Mouse (Mus musculus) 416B (cell line): Measurements from ENCODE around the gene Insl5.
A peak's percentile ranks its signal among the peaks of the same experiment; 100 is the strongest.

Experiments used
- DNase-seq: peaks from one replicate; pipeline ENCODE4 v3.0.0; 2011; ENCODE audit warnings: low read depth

Insl5 gene

DNA sequence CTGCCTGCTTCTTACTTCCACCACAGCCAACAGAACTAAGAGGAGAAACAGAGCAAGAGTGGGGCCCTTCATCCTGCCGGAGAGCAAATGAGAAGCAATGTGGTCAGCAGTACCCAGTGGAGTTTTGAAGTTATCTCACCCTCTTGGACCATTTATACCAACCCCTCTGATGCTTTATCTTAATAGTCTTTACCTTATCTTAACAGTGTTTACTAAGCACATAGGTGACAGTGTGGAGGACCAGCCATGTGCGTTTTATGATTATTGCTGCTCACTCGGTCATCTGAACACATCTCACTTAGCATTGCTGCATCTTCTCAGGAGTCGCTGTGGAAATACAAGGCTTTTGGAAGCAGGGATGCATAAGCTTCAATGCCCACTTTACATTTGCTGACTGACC lies at the start of gene Insl5:
Gene Insl5, minus strand, starts transcription at position 222 of the 400 bp plus-strand sequence.
- DNase-seq: no peak

DNA sequence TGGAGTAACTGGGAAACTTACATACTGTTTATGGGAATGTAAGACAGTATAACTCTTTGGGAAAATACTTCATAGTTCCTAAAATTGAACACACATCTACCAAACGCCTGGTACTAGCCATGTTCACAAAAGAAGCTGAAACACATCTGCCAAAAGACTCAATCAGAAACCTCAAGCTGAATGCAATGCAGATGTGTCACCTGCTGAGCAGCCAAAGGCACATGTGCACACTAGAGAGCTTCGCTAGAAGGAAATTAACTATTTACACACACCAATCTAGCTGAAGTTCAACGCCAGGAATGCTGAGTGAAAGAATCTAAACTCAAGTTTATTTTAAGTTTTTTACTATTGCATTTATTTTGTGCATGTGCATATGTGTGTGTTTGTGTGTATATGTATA lies 44.0 kb upstream of the Insl5 start:
- DNase-seq: no peak

DNA sequence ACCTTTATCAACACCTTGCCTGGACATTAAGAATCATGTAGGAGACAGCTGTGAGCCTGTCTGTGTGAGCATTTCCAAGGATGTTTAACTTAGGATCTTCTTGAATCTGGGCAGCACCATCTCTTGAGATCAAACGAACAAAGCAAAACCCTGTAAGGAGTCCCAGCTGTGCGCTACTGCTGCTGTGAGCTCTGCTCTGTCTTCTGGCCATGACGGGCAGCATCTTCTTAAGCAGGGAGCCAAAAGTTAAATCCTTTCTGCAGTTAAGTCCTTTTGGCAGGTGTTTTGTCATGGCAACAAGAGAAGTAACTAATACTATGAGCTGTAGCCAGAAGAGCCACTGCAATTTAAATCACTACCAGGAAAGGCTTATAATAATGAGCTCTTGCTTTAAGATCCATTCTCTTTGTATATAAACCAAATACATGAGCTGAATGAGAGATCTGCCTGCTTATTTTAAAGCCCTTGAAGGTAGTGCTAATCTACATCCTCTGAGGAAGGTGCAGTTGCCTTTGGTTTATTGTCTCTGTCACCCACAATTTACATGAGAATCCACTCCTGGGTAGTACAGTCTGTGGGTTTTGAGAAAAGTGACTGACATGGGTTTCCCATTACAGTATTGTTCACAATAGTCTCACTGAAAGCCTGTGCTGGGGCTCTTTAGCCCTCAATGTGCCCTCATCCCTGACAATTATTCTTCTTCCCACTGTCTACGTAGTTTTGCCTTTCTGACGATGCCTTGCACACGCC lies 41.4 kb upstream of the Insl5 start:
- no peak for DNase-seq

DNA sequence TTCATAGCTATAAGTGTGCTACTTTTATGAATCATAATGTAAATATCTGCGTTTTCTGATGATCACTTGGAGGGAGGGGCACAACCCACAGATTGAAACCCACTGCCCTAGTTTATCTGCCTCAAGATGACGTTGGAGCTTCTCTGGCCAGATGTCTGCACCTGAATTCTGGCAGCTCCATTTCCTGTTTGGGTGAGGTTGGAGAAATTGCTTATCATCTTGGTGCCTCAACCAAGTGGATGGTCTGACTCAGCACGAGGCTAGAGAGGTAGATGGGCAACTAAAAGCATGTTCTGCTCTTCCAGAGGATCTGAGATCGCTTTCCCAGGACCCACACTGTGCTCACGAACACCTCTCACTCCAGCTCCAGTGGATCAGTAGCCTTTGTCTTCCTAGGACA lies 38.3 kb upstream of the Insl5 start:
- DNase-seq: peak; percentile 4

DNA sequence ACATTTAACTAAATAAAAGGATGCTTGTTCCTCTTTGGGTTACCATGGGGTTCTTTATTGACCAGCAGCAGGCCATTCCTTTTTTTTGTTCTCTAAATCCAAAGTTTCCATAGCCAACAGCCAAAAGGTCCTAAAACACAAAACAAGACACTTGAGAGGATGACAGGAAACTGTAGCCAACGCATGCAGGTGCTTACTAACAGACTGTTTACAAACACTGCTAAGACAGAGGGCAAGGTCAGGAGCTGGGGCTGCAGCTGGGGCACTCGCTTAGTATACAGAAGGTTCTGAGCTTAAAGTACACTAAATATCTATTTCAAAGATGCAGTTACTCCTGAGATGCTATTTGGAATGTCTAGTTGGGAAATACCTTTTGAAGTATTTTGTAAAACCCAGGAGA lies 37.8 kb upstream of the Insl5 start:
- no peak for DNase-seq

DNA sequence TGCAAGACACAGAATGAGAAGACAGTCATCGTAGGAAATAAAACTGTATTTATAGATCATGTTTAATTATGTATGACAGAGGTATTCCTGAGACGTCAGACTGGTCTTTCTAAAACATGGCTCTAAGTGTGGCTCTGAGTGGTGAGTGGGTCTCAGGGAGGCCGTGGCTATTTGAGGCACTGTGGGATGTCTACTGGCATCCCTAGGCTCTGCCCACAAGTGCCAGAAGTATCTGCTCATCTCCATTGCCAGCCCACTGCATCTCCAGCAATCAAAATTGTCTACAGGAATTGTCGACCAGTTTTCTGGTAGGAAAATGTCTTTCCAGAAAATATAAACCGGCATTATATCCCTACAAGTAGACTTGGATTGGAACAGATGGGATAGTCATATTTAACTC lies 30.3 kb upstream of the Insl5 start:
- no peak for DNase-seq

DNA sequence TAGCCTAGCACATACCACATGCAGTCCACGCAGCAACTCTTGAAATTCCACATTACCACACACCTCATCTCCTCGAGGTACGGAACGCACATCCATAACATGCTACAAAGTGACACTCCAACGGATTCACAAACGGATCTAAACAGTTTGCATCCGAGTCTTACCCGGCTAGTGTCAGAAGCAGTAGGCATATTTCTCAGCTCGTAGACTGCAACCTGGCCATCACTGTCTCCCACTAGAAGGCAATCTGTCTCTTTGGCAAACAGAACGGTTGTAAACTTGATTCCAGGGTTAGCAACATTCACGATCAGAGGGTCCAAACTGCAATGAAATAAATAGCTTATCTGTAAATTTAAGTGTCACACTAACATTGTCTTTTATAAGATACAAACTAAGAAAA lies 21.4 kb upstream of the Insl5 start:
- no peak for DNase-seq

DNA sequence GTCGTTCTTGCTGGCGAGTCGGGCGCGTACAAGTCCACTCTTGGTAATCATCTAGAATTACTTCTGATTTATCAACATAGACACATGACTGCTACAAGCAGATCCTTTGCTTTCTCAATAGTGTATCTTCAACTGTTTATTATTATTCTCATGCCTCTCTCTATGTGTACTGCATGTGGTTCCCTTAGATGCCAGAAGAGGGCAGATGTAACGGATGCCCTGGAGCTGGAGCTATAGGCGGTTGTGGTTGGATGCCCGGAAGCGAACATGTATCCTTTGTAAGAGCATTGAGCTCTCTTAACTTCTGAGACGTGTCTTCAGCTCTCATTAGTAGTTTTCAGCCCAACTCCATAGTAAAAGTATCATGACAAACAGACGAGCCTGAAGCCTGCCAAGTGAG lies 16.4 kb upstream of the Insl5 start:
- peak; percentile 10 for DNase-seq

DNA sequence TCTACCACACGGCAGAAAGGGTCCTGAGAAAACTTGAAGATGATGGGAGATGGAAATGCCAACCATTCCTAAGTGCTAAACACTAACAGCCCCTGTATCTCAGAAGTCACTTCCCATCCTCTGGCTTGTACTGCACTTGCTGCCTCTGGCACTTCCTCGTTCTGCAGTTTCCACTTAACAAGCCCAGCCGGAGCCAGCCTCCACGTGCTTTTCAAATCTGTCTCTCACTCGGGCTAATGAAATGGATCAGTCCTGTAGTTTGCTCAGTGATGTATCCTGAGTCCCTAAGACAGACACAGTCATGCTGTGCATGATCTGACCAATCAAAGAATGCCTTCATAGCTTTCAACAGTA lies 13.2 kb upstream of the Insl5 start:
- DNase-seq: no peak

DNA sequence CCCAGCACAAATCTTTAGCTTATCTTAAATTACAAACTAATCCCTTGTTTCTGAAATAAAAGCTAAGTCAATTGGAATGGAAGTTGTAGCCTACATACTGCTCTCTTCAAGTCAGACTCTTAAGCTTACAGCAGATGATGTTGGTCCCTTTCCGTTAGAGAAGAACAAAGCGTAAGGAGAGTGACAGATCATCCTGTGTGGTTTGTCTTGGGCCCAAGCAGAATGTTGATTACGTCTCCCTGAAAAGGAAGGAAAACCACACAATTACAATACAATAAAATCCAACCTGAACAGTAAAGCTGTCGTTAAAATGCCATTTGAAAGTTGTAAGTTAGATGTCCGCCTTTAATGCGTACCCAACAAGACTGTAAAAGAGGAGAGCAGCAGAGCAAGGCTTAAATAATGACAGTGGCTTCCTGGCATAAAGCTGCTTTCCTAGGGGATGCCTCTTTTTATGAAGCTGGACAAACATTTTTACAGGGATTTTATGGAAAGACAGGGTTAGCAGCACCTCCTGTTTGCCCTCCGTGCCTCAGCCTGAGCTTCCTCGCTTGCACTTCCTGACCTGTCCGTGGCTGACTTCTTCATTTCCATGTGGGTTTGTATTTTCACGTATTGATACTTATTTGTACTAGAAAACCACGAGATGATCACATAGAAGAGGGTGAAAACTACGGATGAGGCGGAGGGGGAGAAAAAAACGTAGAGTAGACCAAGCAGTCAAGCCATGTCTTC lies 12.6 kb upstream of the Insl5 start:
- DNase-seq: peak; percentile 66

DNA sequence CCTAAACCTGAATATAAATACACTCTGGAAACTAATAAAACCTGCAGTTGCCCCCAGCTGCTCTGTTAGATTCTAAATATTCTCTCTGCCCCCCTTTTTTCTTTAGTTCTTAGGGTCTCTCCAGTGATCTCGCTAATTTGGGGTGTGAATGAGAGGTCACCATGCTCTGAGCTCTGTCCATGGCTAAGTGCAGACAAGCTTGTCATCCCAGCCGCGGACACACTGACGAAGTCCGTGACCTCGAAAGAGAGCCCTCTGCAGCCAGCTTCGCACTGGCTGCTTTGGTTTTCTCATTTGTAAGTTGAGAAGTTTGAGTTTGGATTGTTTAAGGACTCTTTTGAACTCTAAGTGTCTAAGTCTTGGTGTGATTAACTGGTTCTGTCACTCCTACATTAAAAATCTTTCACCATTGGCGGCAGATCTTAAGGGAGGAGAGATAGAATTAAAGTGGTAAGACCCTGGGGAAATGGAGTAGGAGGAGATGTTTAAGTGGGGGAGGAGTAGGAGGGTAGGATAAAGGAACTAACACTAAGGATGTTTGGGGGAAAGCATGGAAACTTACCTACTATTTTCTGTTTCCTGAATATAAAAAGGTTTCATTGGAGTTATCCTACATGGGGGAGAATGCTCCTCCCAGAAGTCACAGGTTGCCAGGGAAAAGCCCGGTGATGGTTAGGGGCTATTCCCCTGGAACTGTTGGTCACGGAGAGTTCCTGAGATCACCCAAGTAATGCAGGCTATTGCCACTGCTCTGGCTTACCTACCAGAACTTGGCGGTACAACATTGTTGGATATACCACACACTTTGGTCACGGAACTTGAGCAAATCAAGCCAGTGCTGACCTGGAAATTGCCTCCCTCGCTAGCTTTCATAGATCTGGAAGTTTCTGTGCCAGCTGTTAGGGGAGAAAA lies 1.8 kb upstream of the Insl5 start:
- no peak for DNase-seq

DNA sequence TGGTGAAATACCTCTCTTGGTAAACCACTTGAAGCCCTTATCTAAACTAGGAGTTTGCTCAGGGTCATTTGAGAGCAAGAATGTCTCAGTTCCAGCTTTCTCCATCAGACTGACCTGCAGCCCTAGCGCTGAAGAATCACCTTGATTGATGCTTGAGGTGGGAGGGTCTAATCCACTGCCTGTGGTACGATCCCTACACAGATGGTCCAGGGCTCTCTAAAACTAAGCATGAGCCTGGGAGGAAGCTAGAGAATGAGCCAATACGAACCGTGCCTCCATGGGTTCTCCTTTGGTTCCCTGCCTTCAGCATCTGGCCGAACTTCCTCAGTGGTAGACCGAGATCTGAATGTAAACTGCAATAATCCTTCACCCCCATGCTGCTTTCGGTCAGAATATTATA lies 1.1 kb upstream of the Insl5 start:
- no peak for DNase-seq

DNA sequence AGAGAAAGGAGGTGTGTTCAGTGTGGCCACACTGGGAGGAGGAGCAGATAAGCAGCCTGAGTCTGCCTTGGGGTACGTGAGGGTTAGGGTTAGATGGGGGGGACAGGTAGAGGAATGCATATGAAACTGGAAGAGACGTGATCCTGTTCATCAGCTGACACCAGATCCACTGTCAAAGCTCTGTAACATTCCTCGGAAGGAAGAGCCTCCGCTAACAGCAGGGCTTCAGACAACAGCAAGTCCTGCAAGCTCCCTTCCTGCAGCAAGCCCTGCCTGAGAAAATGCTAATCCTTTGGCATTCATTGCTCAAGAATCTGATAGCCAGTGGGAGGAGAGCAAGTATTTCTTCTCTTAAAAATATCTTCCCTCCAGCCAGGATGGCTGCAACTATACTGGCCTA lies 13.2 kb downstream of the Insl5 start:
- DNase-seq: no peak

DNA sequence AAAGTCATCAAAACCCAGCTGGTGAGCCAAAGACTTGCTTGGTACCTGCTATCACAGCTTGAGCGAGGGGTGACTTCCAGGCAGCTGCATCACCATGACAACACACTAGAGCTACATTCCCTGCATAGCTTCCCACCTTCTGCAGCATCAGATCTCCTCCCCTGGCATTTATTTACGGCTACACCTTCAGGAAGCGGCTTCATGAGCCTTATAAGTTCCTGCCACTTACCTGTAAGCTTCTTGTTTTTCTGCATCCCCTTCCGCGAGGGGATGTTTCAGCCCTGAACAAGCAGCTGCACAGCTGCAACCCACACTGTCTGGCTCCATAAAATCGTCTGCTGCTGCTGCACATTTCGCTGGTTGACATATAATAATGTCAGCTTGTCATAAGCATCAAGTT lies 14.8 kb downstream of the Insl5 start:
- no peak for DNase-seq

DNA sequence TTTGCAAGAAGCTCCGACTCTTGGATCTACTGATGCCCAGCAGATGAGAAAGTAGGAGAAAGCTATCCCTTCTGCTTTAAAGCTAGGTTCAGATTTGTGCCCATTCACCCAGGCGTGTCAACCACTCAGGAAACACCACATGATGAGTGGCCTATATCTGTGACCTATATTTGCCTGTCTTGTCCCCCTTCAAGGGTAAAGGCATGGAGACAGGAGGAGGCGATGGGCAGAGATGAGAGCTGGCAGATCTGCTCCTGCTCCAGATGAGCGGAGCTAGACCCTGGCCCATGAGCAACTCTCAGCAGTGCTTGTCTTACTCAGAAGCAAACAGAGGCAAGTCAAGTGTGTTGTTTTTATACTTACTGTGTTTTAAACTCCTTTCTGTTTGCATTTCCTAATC lies 15.9 kb downstream of the Insl5 start:
- DNase-seq: no peak

DNA sequence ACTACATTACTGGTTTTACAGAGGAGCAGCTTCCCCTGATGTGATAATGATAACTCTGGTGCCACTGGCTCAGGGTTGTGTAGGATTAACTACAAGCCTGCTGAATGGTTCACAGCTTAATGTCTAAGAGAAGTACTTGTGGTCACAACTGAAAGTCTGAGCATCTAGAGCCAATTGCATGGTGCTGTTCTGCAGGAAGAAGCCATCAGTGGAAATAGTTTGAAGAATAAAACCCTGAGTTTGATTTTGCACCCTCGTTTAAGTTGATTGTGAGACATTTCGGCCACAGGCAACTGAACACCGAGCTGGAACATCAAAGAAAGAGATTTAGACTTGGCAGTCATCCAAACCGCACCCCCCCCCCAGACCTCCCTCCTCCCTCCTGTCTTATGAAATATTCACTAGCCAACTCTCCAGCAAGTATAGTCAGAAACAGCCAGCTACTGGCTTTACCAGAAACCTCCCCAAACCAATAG lies 19.7 kb downstream of the Insl5 start:
- DNase-seq: peak; percentile 84

DNA sequence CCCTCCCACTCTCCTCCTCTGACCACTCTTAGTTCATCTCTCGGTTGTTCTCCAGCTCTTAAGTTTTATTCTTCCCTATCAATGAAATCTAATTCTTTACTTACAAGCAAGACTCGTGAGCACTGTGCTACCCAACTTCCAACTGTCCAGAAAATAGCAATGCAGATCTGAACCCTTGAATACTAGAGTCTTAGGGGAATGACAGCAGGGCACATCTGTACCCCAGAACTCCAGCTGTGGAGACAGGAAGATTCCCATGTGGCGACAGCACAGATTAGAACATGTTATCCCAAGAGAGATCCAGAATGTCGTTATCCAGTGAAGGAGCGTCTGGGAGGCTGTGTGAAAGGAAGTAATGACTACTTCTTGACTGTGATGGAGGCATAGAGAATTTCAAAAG lies 20.4 kb downstream of the Insl5 start:
- DNase-seq: no peak

DNA sequence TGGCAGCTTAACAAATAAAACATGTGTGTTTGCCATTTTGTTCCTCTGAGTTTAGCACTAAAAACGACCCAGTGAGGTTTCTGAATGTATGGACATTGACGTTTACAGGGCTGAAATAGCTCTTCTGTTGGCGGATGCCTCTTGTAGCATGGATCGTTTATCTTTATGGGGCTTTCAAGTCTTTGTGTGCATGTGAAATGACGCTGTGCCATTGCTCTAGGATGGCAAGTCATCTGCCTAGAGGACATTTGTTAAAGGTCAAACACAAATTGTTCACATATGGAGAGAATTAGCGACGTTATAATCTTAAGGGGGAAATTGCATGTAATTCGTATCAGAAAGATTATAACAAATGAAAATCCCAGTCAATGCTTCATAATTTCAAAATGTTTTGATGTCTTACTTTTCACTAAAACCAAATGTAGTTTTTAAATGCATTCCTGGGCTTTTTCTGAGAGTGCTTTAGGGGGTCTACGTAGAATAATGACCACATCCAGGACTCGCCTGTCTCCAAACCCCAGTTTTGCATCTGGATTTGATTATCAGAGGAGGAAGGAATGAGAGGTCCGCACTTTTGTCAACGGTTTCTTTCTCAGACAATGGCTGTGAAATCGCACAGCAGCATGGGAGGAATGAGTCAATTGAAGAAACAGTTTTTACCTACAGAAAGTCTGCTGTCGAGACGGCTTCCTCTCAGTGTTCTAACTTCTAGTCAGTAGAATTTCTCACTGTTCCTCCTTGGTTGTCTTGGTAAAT lies 21.3 kb downstream of the Insl5 start:
- DNase-seq: no peak

DNA sequence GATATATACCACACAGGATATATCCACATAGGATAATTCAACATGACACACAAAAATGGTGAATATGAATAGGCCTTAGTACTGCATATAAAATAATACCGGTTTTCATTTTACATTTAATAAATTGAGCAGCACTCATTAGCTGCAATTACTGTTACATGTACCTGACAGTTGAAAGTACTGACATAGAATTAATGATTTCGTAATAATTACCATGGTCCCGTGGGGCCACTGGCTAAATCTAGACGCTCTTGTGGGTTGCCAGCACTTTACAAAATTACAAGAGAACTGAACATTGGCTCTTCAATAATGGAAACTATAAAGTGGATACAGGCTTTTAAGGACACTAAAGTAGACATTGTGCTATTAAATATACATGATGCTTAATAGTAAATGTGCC lies 22.0 kb downstream of the Insl5 start:
- DNase-seq: no peak

DNA sequence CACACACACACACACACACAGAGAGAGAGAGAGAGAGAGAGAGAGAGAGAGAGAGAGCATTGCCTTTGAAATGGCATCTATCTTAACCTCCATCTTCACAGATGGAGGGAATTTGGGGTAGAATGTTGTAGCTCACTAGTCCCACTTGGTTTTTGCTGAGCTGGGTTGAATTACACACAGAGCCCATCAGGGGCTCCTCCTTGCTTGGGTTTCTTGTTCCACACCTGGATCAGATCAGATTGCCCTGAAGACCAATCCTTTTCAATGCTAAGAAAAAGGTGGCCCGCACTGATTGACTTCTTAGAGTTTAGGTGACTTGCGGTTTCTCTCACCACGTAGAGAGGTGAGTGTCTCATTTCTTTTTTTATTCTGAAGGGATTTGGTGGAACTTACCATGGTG lies 35.0 kb downstream of the Insl5 start:
- DNase-seq: no peak

DNA sequence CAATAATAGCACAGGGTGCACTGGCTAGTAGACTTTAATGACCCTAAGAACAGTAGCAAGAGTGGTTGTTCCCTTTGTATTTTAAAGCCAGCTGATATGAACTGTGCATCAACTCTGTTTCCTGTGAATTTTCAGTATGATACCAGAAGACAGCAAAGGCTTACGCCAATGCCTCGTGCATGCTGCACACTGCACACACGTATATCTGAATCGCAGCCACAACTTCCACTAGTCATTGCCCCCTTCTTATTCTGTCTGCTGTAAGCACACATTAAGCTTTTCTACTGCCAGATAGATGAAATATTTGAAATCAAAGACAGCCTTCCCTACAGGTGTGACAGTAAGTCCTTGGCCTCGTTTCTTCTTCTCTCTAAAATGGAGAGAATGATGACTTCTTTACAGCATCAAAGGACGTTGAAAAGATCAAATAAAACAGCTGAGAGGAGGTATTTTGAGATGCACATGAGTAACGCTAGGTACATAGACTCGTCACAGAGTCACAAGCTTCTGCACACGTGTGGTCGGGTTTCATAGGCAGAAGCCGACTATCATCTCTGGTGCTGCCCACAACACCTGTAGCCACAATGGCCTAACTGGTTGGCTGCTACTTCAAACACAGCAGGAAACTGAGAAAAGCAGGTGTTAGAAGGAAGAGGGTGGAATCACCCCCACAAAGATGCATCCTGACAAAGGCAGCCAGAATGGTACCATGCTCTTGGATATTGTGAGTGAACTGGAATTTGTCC lies 35.9 kb downstream of the Insl5 start:
- DNase-seq: no peak
